ENCODE assay signal across 19 mouse cellular contexts in the genomic region with DNA sequence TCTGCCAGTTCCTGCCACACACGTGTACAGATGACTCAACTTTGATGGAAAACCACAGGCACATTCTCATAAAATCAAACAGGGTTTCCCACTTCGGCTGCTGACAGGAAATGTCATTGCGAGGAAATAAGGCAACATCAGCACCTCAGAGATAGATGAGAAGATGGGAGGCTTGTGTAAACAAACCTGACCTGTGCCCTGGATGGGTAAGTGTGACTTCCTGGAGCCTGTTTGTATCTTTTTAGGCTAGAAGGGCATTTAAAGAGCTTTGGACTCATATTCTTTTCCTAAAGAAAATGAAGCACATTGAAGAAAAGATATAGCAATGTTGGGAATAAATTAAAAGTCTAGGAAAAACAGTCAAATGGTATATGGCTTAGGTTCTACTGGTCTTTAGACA.
"Had no signal": no experiment of that assay in that cellular context is flagged by ENCODE, and none has a peak within 500 bp of the region (broad histone marks: within the 10 kb centered on the region; RNA-seq: fewer than 3 reads in every experiment).

No protein-coding gene starts in this region.

- H3K27ac ChIP-seq: kidney, embryonic 15.5 days; limb, embryonic 10.5 days; limb, embryonic 13.5 days; liver, embryonic 12.5 days; liver, embryonic 15.5 days; midbrain, embryonic 10.5 days; midbrain, embryonic 13.5 days; neural tube, embryonic 13.5 days had no signal

- H3K27me3 ChIP-seq: kidney, embryonic 15.5 days; limb, embryonic 13.5 days; liver, embryonic 12.5 days; liver, embryonic 15.5 days; megakaryocyte, embryonic 14.5 days; midbrain, embryonic 13.5 days; neural tube, embryonic 13.5 days had no signal

- H3K9me3 ChIP-seq: kidney, embryonic 15.5 days; limb, embryonic 10.5 days; limb, embryonic 13.5 days; liver, embryonic 12.5 days; liver, embryonic 15.5 days; midbrain, embryonic 10.5 days; midbrain, embryonic 13.5 days; neural tube, embryonic 13.5 days had no signal

- H3K36me3 ChIP-seq: kidney, embryonic 15.5 days; limb, embryonic 10.5 days; limb, embryonic 13.5 days; liver, embryonic 12.5 days; liver, embryonic 15.5 days; midbrain, embryonic 10.5 days; midbrain, embryonic 13.5 days; neural tube, embryonic 13.5 days had no signal

- H3K4me1 ChIP-seq: kidney, embryonic 15.5 days; limb, embryonic 10.5 days; limb, embryonic 13.5 days; liver, embryonic 12.5 days; liver, embryonic 15.5 days; megakaryocyte, embryonic 14.5 days; midbrain, embryonic 10.5 days; midbrain, embryonic 13.5 days; neural tube, embryonic 13.5 days had no signal

- DNase-seq: kidney, adult 18-20 months; kidney, postnatal 10 days; kidney, postnatal 36 days; liver; lung, adult 18-20 months; lung, postnatal 14 days; retina, postnatal 1 day; thymus, adult 18-20 months; thymus, postnatal 36 days had no signal

- H3K4me3 ChIP-seq: kidney, embryonic 15.5 days; limb, embryonic 10.5 days; limb, embryonic 13.5 days; liver, embryonic 12.5 days; liver, embryonic 15.5 days; megakaryocyte, embryonic 14.5 days; midbrain, embryonic 10.5 days; midbrain, embryonic 13.5 days; myocyte; neural tube, embryonic 13.5 days had no signal

- H3K9ac ChIP-seq: kidney, embryonic 15.5 days; limb, embryonic 13.5 days; liver, embryonic 12.5 days; liver, embryonic 15.5 days; midbrain, embryonic 13.5 days; neural tube, embryonic 13.5 days had no signal
